Mouse (Mus musculus) ES-Bruce4 (cell line): ENCODE measurements at regions not wholly inside any gene's neighbourhood (a gene's known extent, or its start where the extent isn't known, plus 50 kb on each side); places are given as distances from the start of the nearest gene placed in this dataset.

Experiments used
- CTCF ChIP-seq: IDR thresholded peaks from one replicate; pipeline ENCODE4 v1.8.1; 2011; ENCODE audit warnings: low read depth, low read length
- EP300 ChIP-seq: IDR thresholded peaks from 2 replicates; pipeline ENCODE4 v1.6.1; 2011; ENCODE audit warnings: low read depth, low read length; ENCODE audit not compliant: insufficient read depth
- POLR2A ChIP-seq: IDR thresholded peaks from one replicate; pipeline ENCODE4 v1.8.1; 2011; ENCODE audit warnings: low read length; ENCODE audit not compliant: insufficient read depth

- no peak for TF ChIP-seq CTCF
- no peak for TF ChIP-seq EP300
- TF ChIP-seq POLR2A: no peak
These were observed 170.2 kb upstream of the Mon1b start for GRCm38 (mm10) chr8:113465156-113465555.
